Mouse (Mus musculus): ENCODE measurements at regions not wholly inside any gene's neighbourhood (a gene's known extent, or its start where the extent isn't known, plus 50 kb on each side); places are given as distances from the start of the nearest gene placed in this dataset.

- no peak for DNase-seq (ENCODE audit: low read depth)
These were observed 151.3 kb upstream of the Plxna4 start for GRCm38 (mm10) chr6:32739162-32739745.

- no peak for DNase-seq (ENCODE audit: low read depth)
These were observed 140.7 kb upstream of the Plxna4 start for GRCm38 (mm10) chr6:32728706-32729105.

GRCm38 (mm10) chr6:32726571-32726970 is 138.6 kb upstream of the Plxna4 start:
- DNase-seq (ENCODE audit: low read depth), result no peak

GRCm38 (mm10) chr6:32717860-32718259 is 129.9 kb upstream of the Plxna4 start:
- peak; percentile 24 for DNase-seq (ENCODE audit: low read depth)

- no peak for DNase-seq (ENCODE audit: low read depth)
These were observed 127.1 kb upstream of the Plxna4 start for GRCm38 (mm10) chr6:32715137-32715536.

GRCm38 (mm10) chr6:32710208-32710607 is 122.2 kb upstream of the Plxna4 start:
- DNase-seq (ENCODE audit: low read depth), result peak; percentile 28

GRCm38 (mm10) chr6:32709566-32709965 is 121.6 kb upstream of the Plxna4 start:
- DNase-seq (ENCODE audit: low read depth), result no peak

- DNase-seq (ENCODE audit: low read depth), result no peak
These were observed 119.4 kb upstream of the Plxna4 start for GRCm38 (mm10) chr6:32707417-32707816.

GRCm38 (mm10) chr6:32706376-32706775 is 118.4 kb upstream of the Plxna4 start:
- DNase-seq (ENCODE audit: low read depth), result no peak

- DNase-seq (ENCODE audit: low read depth), result no peak
These were observed 115.5 kb upstream of the Plxna4 start for GRCm38 (mm10) chr6:32703466-32703865.

- no peak for DNase-seq (ENCODE audit: low read depth)
These were observed 114.3 kb upstream of the Plxna4 start for GRCm38 (mm10) chr6:32702245-32702791.

GRCm38 (mm10) chr6:32699811-32700210 is 111.8 kb upstream of the Plxna4 start:
- no peak for DNase-seq (ENCODE audit: low read depth)

GRCm38 (mm10) chr6:32697771-32698270 is 109.8 kb upstream of the Plxna4 start:
- DNase-seq (ENCODE audit: low read depth), result no peak

GRCm38 (mm10) chr6:32696037-32696436 is 108.0 kb upstream of the Plxna4 start:
- DNase-seq (ENCODE audit: low read depth), result no peak

GRCm38 (mm10) chr6:32672552-32672951 is 84.6 kb upstream of the Plxna4 start:
- DNase-seq (ENCODE audit: low read depth), result no peak

GRCm38 (mm10) chr6:32659743-32660142 is 71.8 kb upstream of the Plxna4 start:
- DNase-seq (ENCODE audit: low read depth), result no peak

- no peak for DNase-seq (ENCODE audit: low read depth)
These were observed 69.4 kb upstream of the Plxna4 start for GRCm38 (mm10) chr6:32657378-32657777.

- DNase-seq (ENCODE audit: low read depth), result no peak
These were observed 66.2 kb upstream of the Plxna4 start for GRCm38 (mm10) chr6:32654188-32654587.

- DNase-seq (ENCODE audit: low read depth), result no peak
These were observed 56.0 kb upstream of the Plxna4 start for GRCm38 (mm10) chr6:32644016-32644415.

GRCm38 (mm10) chr6:32638843-32639242 is 50.9 kb upstream of the Plxna4 start:
- DNase-seq (ENCODE audit: low read depth), result no peak

Data from c-Kit-positive CD71-negative TER-119-negative erythroid progenitor cells, embryonic 14.5 days (primary cell).